Mouse (Mus musculus) common myeloid progenitor, adult 5-6 weeks (primary cell): Measurements from ENCODE around the gene Zswim9. TPM values are rescaled to one million over a fixed set of nuclear protein-coding genes. Genes with fewer than 3 reads are reported as not detected.

ENCODE experiments used
- ATAC-seq: replicated peaks from 2 replicates; pipeline ENCODE4 v1.8.0; 2016; ENCODE audit warnings: low read depth, mild to moderate bottlenecking, moderate TSS enrichment, inconsistent platforms; ENCODE audit not compliant: poor library complexity, severe bottlenecking
- total RNA-seq: library from RNA; stranded (forward); fragments of 200-1000, 187-1606 nt; gene quantifications from 2 replicates; pipeline ENCODE4 v1.2.3, GENCODE M21; 2017

The Zswim9 gene
- total RNA-seq, 1 experiment from 2014 or later: 6.9 TPM

DNA sequence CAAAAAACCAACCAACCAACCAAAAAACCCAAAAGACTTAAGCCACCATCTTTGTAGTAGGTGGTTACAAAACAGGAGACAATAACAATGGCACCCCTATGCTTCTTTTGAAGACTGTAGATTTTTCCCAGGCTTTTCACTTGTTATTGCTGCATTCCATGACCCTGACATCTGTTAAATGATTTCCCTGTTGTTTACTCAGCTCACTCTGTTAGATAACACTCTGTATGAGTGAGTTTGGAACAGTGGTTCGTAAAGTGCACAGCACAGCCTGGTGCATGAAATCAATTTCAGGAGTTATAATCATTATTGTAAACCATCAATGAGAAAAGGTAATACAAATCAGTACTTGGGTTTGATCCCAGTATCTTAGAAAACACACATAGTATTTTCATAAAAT lies 6.8 kb downstream of the Zswim9 start:
- no peak for ATAC-seq

DNA sequence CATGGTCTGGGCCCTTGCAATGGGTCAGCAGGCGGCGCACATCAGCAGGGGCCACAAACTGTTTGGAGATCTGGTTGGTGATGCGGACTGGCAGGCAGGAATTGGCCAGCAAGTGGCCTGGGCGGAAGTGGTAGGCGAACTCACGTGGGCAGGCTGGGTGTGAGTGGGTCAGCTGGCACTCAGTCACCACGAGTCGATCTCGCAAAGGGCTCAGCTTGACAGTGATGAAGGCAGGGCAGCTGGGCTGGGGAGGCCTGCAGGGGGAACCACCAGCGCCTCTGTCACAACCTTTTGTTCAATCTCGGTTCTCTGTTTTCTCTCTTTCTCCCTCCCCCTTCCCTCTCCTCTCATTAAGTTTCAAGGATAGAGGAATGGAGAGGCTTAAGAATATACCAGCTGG lies 9.1 kb downstream of the Zswim9 start:
- ATAC-seq: no peak

DNA sequence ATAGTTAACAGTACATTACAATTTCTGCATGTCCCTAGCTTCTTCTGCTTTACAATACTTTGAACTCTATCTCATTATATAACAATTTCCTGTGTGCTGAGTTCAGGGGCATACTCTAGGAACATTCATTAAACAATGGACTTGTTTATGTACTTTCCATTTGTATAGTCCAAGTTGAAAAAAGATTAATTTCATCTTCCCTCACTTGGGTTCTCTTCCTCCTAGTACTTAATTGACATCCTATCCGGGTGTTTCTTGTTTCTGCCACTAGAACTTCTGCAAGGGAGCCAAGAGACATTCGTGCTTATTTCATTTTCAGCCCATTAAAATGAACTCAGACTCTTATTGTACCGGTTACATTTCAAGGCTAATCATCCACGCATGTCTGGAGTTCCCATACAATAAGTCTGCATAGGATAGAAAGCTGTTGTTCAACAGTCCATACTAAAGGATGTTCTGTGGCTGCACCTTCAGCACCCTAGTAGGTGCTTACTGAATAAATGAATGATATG lies 9.7 kb downstream of the Zswim9 start:
- ATAC-seq: no peak

DNA sequence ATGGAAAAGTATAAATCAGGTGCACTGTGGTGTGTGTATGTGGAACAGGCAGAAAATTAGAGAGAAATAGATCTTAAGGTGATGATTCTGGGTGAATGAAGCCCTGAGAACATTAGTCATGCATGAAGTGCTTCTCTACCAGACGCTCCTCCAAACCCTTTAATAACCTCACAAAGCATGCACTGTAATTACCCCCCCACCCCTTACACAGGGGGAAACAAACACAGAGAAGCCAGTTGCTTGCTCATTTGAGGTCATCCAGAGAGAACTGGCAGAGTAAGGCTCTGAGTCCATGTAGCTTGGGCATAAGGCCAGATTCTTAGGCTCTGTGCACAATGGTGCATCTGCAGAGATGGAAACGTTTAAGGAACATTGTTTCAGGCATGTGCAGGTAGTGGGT lies 14.1 kb downstream of the Zswim9 start:
- ATAC-seq: no peak

DNA sequence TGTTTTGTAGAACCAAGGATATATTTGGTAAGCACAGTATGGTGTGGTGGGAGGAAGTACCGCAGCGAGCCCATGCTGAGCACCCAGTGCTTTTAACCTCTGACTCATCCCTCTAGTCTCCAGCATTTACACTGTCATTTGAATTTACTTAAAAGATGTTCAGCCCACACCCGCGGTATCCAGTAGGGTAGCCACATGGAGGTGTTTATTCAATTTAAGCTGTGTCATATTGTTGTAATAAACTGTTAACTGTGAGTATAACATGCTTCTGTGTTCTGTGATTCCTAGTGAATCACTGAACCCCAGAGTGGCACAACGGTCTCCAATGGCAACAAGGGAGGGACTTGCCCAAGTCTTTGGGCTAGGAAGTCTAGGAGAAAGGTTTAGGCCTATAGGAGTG lies 14.7 kb downstream of the Zswim9 start:
- no peak for ATAC-seq

DNA sequence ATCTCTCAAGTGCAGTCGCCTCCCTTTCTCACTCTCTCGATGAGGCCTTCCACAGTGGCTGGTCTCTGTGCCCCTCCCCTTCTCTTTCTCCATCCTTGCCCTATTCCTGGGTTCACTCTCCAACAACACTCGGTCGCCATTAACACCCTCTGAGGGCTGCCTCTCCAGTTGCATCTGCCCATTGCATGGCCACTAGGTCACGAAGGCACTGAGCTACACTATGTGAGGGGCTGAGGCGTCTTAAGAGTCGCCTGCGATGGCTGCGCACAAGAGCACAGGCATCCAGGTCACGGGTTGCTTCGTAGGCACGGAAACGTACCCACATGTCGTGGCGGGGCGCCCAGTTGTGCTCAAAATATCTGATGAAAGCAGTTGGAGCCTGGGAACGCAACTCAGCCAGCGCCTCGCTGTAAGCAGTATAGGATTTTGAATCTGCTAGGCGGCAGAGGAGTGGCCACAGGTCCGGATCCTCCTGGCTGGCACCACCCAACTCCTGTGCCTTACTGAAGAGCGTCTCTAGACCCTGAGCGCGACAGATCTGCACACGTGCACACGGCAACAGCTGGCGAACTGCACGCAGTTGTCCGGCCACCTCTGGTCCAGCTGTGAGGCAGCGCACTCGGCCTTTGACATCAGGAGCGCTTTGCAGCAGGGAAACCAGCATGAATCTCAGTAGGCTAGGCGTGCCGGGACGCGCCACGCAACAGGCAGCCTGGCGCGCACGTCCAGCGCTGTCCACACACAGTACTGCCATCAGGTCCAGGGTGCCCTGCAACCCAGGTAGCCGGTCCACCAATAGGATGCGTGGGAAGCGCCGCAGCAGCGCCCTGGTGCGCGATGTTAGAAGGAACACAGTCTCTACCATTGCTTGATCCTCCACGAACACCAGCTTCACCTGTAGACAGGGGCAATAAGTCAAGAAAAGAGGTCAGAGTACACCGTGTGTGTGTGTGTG lies 17.5 kb downstream of the Zswim9 start:
- no peak for ATAC-seq

DNA sequence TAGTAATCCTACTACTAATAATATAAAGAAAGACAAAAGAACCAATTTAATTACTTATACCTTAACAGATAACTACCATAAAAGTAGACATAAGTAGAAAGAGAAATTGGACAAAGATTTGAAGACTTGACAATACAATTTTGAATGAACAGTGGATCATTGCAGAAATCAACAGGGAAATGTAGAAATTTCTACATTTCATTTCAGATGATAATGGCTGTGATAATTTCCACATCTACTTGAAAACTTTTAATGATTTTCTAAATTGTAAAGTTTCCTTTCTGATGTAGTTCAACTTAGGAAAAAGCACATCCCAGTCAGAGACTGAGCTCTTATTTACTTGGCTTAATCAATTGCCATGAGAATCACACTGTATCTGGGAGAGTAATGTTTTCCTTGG lies 65.8 kb downstream of the Zswim9 start, which contains the start of gene Vmn1r89:
Vmn1r89 (plus strand) TSS at position 301 of the 400 bp plus-strand sequence.
- no peak for ATAC-seq

Other genes starting within 250 kb of the Zswim9 start
- 147 and 158 TPM in 2 replicates for gene Chmp2a, start 243.9 kb downstream of the Zswim9 start, total RNA-seq
- gene Ube2m, start 240.4 kb downstream of the Zswim9 start, total RNA-seq: 97.7 and 99.2 TPM in 2 replicates
- 0.87 and 1.3 TPM in 2 replicates for gene Mzf1, start 224.0 kb downstream of the Zswim9 start, total RNA-seq
- gene Vmn1r85, start 183.5 kb downstream of the Zswim9 start, total RNA-seq: not detected in 2 replicates
- not detected in 2 replicates for gene Vmn1r86, start 158.8 kb downstream of the Zswim9 start, total RNA-seq
- not detected in 2 replicates for gene Vmn1r87, start 138.6 kb downstream of the Zswim9 start, total RNA-seq
- under 0.01 TPM in 1 of 2 replicates, not detected in the other for gene Vmn1r88, start 119.2 kb downstream of the Zswim9 start, total RNA-seq
- not detected in 2 replicates for gene Vmn1r89, start 65.7 kb downstream of the Zswim9 start, total RNA-seq
- gene Lig1, start 1.4 kb downstream of the Zswim9 start, total RNA-seq: 94.5 and 102 TPM in 2 replicates
- gene Pla2g4c, start 45.9 kb upstream of the Zswim9 start, total RNA-seq: 4.0 and 4.7 TPM in 2 replicates
- gene Cabp5, start 119.4 kb upstream of the Zswim9 start, total RNA-seq: not detected in 2 replicates
- not detected in 2 replicates for gene Bsph1, start 172.1 kb upstream of the Zswim9 start, total RNA-seq